Mouse (Mus musculus): ENCODE results near the gene Dtx1. TPM values are rescaled to one million over a fixed set of nuclear protein-coding genes. Genes with fewer than 3 reads are reported as not detected.

The Dtx1 gene
- polyA plus RNA-seq, 1 experiment: 89.7 TPM

- Histone ChIP-seq H3K4me3 (ENCODE audit: insufficient read depth, low read length) (no peak overlapping the region), H3K27ac (ENCODE audit: insufficient read depth, low read length) (no peak overlapping the region), H3K4me1 (ENCODE audit: control insufficient read depth, insufficient read depth, low read length) (0 out of 2 replicates have a peak, but pooled peaks cover 1% of the 10 kb centered on the region)
- TF ChIP-seq CTCF (IDR thresholded peaks at IDR 0.05; ENCODE audit: extremely low read depth, insufficient read depth, low read length) (no peak), POLR2A (IDR thresholded peaks at IDR 0.05; ENCODE audit: extremely low read depth, insufficient read depth, low read length) (no peak)
Observed at GRCm38 (mm10) chr5:120729319-120729718, 17.6 kb upstream of the Dtx1 start.

DNA sequence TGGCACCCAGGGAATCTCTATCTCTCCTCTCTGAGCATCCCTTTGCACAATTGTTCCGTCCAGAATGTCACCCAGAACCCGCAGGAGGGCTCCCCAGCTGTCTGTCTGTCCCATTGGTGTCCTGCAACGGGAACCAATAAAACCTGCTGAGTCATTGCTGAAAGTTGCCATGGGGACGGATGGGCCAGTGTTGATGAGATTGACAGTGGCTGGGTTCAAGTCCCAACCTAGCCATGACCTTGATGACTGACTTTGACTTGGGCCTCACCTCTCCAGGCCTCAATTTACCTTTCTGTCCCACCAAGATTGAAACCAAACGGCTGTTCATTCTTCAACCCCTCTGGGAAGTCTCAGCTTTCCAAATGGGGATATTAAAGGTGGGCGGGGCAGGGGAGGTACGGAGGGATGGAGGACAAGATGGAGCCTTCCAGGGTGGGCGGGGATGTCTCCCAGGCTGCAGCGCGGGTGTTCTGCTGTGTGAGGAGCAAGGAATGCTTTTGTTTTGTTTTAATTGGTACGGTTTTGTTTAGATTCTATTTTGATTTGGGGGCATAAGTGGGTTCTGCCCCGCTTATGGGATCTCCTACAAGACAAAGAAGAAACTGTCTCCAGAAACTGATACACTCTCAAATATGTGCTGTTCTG, 14.2 kb upstream of the Dtx1 start:
- Histone ChIP-seq H3K4me3 (ENCODE audit: insufficient read depth, low read length) (no peak overlapping the region), H3K4me1 (ENCODE audit: control insufficient read depth, insufficient read depth, low read length) (0 out of 2 replicates have a peak, but pooled peaks cover 1% of the 10 kb centered on the region), H3K27ac (ENCODE audit: insufficient read depth, low read length) (no peak overlapping the region)
- no peak for TF ChIP-seq CTCF (IDR thresholded peaks at IDR 0.05; ENCODE audit: extremely low read depth, insufficient read depth, low read length)
- TF ChIP-seq POLR2A (IDR thresholded peaks at IDR 0.05; ENCODE audit: extremely low read depth, insufficient read depth, low read length): no peak

DNA sequence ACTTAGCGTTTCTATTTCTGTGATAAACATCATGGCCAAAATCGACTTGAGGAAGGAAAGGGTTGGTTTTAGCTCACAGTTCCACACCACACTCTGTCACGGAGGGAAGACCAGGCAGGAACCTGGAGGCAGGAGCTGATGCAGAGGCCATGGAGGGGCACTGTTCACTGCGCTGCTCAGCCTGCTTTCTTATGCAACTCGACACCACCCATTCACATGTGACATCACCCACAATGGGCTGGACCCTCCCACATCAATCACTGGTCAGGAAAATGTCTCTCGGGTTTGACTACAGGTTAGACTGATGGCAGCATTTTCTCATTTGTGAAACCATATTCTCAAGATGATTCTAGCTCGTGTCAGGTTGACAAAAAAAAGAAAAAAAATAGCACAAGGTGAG, 9.3 kb upstream of the Dtx1 start:
- TF ChIP-seq POLR2A (IDR thresholded peaks at IDR 0.05; ENCODE audit: extremely low read depth, insufficient read depth, low read length): no peak
- TF ChIP-seq CTCF (IDR thresholded peaks at IDR 0.05; ENCODE audit: extremely low read depth, insufficient read depth, low read length): no peak
- Histone ChIP-seq H3K4me1 (ENCODE audit: control insufficient read depth, insufficient read depth, low read length) (no peaks in the 10 kb centered on the region; the same call in 1 of the 2 replicates), H3K4me3 (ENCODE audit: insufficient read depth, low read length) (no peak overlapping the region), H3K27ac (ENCODE audit: insufficient read depth, low read length) (no peak overlapping the region)

GRCm38 (mm10) chr5:120718600-120719378, 7.1 kb upstream of the Dtx1 start:
- no peak overlapping the region for H3K4me3 ChIP-seq (ENCODE audit: insufficient read depth, low read length)
- H3K4me1 ChIP-seq (ENCODE audit: control insufficient read depth, insufficient read depth, low read length): no peaks in the 10 kb centered on the region; the same call in 1 of the 2 replicates
- TF ChIP-seq POLR2A (IDR thresholded peaks at IDR 0.05; ENCODE audit: extremely low read depth, insufficient read depth, low read length) (no peak), CTCF (IDR thresholded peaks at IDR 0.05; ENCODE audit: extremely low read depth, insufficient read depth, low read length) (no peak)
- no peak overlapping the region for H3K27ac ChIP-seq (ENCODE audit: insufficient read depth, low read length)

GRCm38 (mm10) chr5:120717136-120717535, 5.4 kb upstream of the Dtx1 start:
- Histone ChIP-seq H3K4me3 (ENCODE audit: insufficient read depth, low read length) (no peak overlapping the region), H3K27ac (ENCODE audit: insufficient read depth, low read length) (no peak overlapping the region)
- TF ChIP-seq CTCF (IDR thresholded peaks at IDR 0.05; ENCODE audit: extremely low read depth, insufficient read depth, low read length): no peak
- no peak for TF ChIP-seq POLR2A (IDR thresholded peaks at IDR 0.05; ENCODE audit: extremely low read depth, insufficient read depth, low read length)

DNA sequence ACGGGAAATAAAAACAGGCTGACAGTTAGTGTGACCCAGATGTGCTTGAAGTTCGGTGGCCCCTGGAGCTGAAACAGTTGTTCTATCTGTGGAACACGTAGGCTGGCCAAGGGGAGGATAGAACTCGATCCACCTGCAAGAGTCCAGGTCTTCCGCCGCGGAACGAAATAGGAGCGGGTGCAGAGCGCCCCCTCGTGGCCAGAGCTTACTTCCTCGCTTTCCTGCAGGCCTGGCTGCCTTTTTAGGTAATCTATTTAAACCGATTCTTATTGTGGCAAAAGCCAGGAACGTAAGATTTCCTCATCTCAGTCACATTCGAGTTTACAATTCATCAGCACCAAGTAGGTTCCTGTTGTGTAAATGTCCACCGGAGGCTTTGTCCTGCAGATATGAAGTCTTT, 2.6 kb upstream of the Dtx1 start:
- TF ChIP-seq POLR2A (IDR thresholded peaks at IDR 0.05; ENCODE audit: extremely low read depth, insufficient read depth, low read length) (no peak), CTCF (IDR thresholded peaks at IDR 0.05; ENCODE audit: extremely low read depth, insufficient read depth, low read length) (peak; percentile 75)
- H3K4me1 ChIP-seq (ENCODE audit: control insufficient read depth, insufficient read depth, low read length): no peaks in the 10 kb centered on the region; the same call in 1 of the 2 replicates
- no peak overlapping the region for H3K27ac ChIP-seq (ENCODE audit: insufficient read depth, low read length)

More at GRCm38 (mm10) chr5:120717136-120717535, 5.4 kb upstream of the Dtx1 start:
- H3K4me1 ChIP-seq (ENCODE audit: control insufficient read depth, insufficient read depth, low read length): no peaks in the 10 kb centered on the region; the same call in 1 of the 2 replicates

GRCm38 (mm10) chr5:120712721-120713120, 994 bp upstream of the Dtx1 start:
- no peak overlapping the region for H3K27ac ChIP-seq (ENCODE audit: insufficient read depth, low read length)
- H3K4me3 ChIP-seq (ENCODE audit: insufficient read depth, low read length): no peak overlapping the region
- no peaks in the 10 kb centered on the region; the same call in none of the 2 replicates for H3K4me1 ChIP-seq (ENCODE audit: control insufficient read depth, insufficient read depth, low read length)
- TF ChIP-seq POLR2A (IDR thresholded peaks at IDR 0.05; ENCODE audit: extremely low read depth, insufficient read depth, low read length) (no peak), CTCF (IDR thresholded peaks at IDR 0.05; ENCODE audit: extremely low read depth, insufficient read depth, low read length) (no peak)

More for the DNA sequence above, 2.6 kb upstream of the Dtx1 start:
- no peak overlapping the region for H3K4me3 ChIP-seq (ENCODE audit: insufficient read depth, low read length)

DNA sequence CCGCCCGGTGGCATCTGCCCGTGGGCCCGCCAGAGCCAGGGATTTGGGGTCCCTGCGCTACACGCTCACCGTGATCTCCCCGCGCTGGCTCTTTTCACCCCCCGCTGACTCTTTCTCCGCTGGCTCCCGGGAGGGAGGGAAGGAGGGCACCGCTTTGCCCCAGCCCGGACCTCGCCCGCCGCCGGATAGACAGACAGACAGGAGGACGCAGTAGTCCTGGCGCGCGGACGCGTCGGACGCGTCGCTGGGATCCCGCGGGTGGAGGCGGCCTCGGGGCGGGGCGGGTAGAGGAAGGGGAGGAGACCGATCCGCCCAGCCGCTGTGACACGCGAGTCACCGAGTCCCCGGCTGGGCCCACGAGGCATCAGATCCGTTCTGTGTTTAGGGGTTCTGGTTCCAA, 311 bp downstream of the Dtx1 start:
- Histone ChIP-seq H3K27ac (ENCODE audit: insufficient read depth, low read length) (peak overlapping the region; percentile 84), H3K4me1 (ENCODE audit: control insufficient read depth, insufficient read depth, low read length) (no peaks in the 10 kb centered on the region; the same call in 1 of the 2 replicates), H3K4me3 (ENCODE audit: insufficient read depth, low read length) (peak overlapping the region; percentile 86)
- TF ChIP-seq POLR2A (IDR thresholded peaks at IDR 0.05; ENCODE audit: extremely low read depth, insufficient read depth, low read length) (peak; percentile 79), CTCF (IDR thresholded peaks at IDR 0.05; ENCODE audit: extremely low read depth, insufficient read depth, low read length) (no peak)

GRCm38 (mm10) chr5:120710826-120711248, 890 bp downstream of the Dtx1 start:
- H3K4me1 ChIP-seq (ENCODE audit: control insufficient read depth, insufficient read depth, low read length): no peaks in the 10 kb centered on the region; the same call in 1 of the 2 replicates
- peak overlapping the region; percentile 84 for H3K27ac ChIP-seq (ENCODE audit: insufficient read depth, low read length)
- peak overlapping the region; percentile 86 for H3K4me3 ChIP-seq (ENCODE audit: insufficient read depth, low read length)
- TF ChIP-seq POLR2A (IDR thresholded peaks at IDR 0.05; ENCODE audit: extremely low read depth, insufficient read depth, low read length) (no peak), CTCF (IDR thresholded peaks at IDR 0.05; ENCODE audit: extremely low read depth, insufficient read depth, low read length) (no peak)

Measured in cortical plate, adult 2 months (tissue).